Mouse (Mus musculus): ENCODE results near the gene Zfand5. TPM values are rescaled to one million over a fixed set of nuclear protein-coding genes. Genes with fewer than 3 reads are reported as not detected.

Zfand5 gene
- polyA plus RNA-seq, 2 experiments = 61.0 to 122 TPM

DNA sequence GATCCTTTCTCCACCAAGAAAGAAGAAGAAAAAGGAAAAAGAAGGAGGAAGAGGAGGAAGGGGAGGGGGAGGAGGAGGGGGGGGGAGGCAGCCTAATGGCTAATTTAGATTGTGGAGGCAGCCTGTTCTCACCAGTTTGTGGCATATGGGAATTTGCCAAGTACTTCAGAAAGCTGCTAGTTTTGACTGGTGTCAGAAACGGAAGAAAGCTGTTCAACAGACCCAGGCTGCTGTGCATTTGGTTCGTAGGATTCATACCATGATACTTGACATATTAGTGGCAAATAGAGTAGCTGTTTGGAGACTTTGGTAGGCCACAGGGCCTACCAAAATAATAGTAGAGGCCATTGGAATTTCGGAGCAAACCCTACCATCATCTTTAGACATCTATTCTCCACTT, 53.3 kb downstream of the Zfand5 start:
- Histone ChIP-seq H3K9ac (ENCODE audit: low read depth, low read length, severe bottlenecking) (no peak overlapping the region), H3K4me3 (replicated peaks; ENCODE audit: low read length) (no peak overlapping the region), H3K27me3 (ENCODE audit: control insufficient read depth, insufficient read depth, low read length) (no peaks in the 10 kb centered on the region), H3K4me2 (replicated peaks; ENCODE audit: low read depth, low read length, severe bottlenecking) (no peak overlapping the region), H3K4me1 (ENCODE audit: control insufficient read depth, insufficient read depth, low read length) (no peaks in the 10 kb centered on the region; the same call in 1 of the 2 replicates), H3K27ac (replicated peaks; ENCODE audit: low read depth, low read length) (no peak overlapping the region), H3K9me3 (ENCODE audit: control insufficient read depth, low read length) (no peaks in the 10 kb centered on the region), H3K36me3 (ENCODE audit: control insufficient read depth, insufficient read depth, low read length) (no peaks in the 10 kb centered on the region)
- DNase-seq (ENCODE audit: low spot score) (no peak), ATAC-seq (ENCODE audit: low FRiP score, low read depth) (no peak)
- no peak for TF ChIP-seq POLR2A (IDR thresholded peaks at IDR 0.05; ENCODE audit: borderline replicate concordance, extremely low read depth, insufficient read depth, insufficient read length)
- 78% methylated on average over 3 of the region's 3 CpGs for WGBS

DNA sequence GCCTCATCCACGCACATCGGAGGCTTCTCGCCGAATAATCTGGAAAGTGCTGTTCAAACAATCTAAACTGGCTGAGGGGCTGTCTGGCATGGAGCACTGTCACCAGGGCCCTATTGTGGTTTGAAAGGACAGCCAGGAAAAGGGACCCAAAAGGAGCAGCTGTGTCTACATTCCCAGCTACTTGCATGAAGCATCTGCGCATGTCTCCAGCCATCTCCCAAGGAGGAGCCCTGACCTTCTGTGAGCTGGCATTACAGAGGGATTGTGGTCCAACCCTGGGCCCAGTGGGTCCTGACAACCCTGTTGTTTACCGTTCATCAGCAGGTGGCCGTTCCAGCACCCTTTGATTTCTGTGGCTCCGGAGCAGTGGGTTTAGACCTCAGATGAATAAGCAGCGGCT, 56.9 kb downstream of the Zfand5 start:
- Histone ChIP-seq H3K9ac (ENCODE audit: low read depth, low read length, severe bottlenecking) (no peak overlapping the region), H3K27ac (replicated peaks; ENCODE audit: low read depth, low read length) (no peak overlapping the region), H3K4me1 (ENCODE audit: control insufficient read depth, insufficient read depth, low read length) (no peaks in the 10 kb centered on the region; the same call in 1 of the 2 replicates), H3K4me2 (replicated peaks; ENCODE audit: low read depth, low read length, severe bottlenecking) (no peak overlapping the region), H3K9me3 (ENCODE audit: control insufficient read depth, low read length) (no peaks in the 10 kb centered on the region), H3K27me3 (ENCODE audit: control insufficient read depth, insufficient read depth, low read length) (no peaks in the 10 kb centered on the region), H3K4me3 (replicated peaks; ENCODE audit: low read length) (no peak overlapping the region), H3K36me3 (ENCODE audit: control insufficient read depth, insufficient read depth, low read length) (no peaks in the 10 kb centered on the region)
- ATAC-seq (ENCODE audit: low FRiP score, low read depth) (no peak), DNase-seq (ENCODE audit: low spot score) (no peak)
- 79% methylated on average over 9 of the region's 9 CpGs for WGBS
- TF ChIP-seq POLR2A (IDR thresholded peaks at IDR 0.05; ENCODE audit: borderline replicate concordance, extremely low read depth, insufficient read depth, insufficient read length) = no peak

DNA sequence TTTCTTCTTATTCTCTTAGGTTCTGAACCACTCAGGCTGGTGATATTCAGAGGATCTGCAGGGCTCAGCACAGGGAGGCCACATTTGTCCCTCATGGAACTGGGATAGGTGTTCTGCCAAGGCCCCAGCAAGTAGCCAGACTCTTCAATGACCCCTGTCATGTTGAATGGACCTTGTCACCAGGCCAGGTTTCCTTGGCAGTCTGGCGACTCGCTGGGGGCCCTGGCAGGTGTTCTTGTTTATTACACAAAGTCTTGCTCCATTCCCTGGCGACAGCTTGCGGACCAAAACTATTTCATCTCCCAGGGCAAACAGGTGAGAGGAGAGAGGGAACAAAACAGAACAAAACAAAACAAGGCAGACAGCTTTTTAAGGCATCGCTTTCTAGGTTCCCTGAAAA, 57.7 kb downstream of the Zfand5 start:
- H3K27me3 ChIP-seq (ENCODE audit: control insufficient read depth, insufficient read depth, low read length) = no peaks in the 10 kb centered on the region

DNA sequence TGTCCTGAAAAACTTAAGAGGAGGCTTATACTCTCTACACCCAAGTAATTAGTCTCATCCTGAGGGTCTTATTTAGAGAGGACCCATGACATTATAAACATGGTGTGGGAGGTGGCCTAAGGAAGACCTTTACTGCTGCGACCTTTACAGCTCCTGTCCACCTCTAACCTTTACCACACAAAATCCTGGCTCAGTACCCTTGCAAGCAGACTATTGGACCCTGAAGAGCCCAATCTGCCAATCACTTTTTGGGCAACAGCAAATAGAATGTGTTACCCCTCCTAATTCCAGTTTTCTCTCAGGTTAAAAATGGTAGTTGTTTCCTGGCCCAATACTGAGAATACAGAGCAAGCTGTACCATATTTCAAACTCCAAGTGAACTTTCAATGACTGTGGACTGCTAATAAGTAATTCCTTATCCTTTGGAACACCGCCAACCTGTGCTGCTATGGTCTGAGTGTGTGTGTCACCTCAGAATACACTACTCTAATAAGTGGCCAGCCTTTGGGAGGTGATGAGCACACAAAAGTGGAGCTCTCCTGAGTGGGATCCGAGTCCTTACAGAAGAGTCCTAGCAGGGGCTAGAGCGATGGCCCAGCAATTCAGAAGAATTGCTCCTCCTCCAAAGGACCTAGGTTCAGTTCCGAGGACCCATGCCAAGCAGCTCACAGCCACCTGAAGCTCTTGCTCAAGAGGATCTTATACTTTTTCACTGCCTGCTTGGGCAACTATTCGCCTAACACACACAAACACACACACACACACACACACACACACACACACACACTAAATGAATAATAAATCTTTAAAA, 58.4 kb downstream of the Zfand5 start:
- Histone ChIP-seq H3K9me3 (ENCODE audit: control insufficient read depth, low read length) (no peaks in the 10 kb centered on the region), H3K36me3 (ENCODE audit: control insufficient read depth, insufficient read depth, low read length) (no peaks in the 10 kb centered on the region), H3K9ac (ENCODE audit: low read depth, low read length, severe bottlenecking) (no peak overlapping the region), H3K27ac (replicated peaks; ENCODE audit: low read depth, low read length) (no peak overlapping the region), H3K4me3 (replicated peaks; ENCODE audit: low read length) (no peak overlapping the region), H3K4me1 (ENCODE audit: control insufficient read depth, insufficient read depth, low read length) (no peaks in the 10 kb centered on the region; the same call in 1 of the 2 replicates), H3K4me2 (replicated peaks; ENCODE audit: low read depth, low read length, severe bottlenecking) (no peak overlapping the region), H3K27me3 (ENCODE audit: control insufficient read depth, insufficient read depth, low read length) (no peaks in the 10 kb centered on the region)
- no peak for DNase-seq (ENCODE audit: low spot score)
- no peak for ATAC-seq (ENCODE audit: low FRiP score, low read depth)
- 86% methylated on average over 6 of the region's 6 CpGs for WGBS
- no peak for TF ChIP-seq POLR2A (IDR thresholded peaks at IDR 0.05; ENCODE audit: borderline replicate concordance, extremely low read depth, insufficient read depth, insufficient read length)

More for the DNA sequence above, 57.7 kb downstream of the Zfand5 start:
- Histone ChIP-seq H3K9me3 (ENCODE audit: control insufficient read depth, low read length) (no peaks in the 10 kb centered on the region), H3K4me3 (replicated peaks; ENCODE audit: low read length) (no peak overlapping the region), H3K9ac (ENCODE audit: low read depth, low read length, severe bottlenecking) (no peak overlapping the region), H3K4me2 (replicated peaks; ENCODE audit: low read depth, low read length, severe bottlenecking) (no peak overlapping the region), H3K4me1 (ENCODE audit: control insufficient read depth, insufficient read depth, low read length) (no peaks in the 10 kb centered on the region; the same call in 1 of the 2 replicates), H3K36me3 (ENCODE audit: control insufficient read depth, insufficient read depth, low read length) (no peaks in the 10 kb centered on the region), H3K27ac (replicated peaks; ENCODE audit: low read depth, low read length) (no peak overlapping the region)
- ATAC-seq (ENCODE audit: low FRiP score, low read depth) (no peak), DNase-seq (ENCODE audit: low spot score) (no peak)
- TF ChIP-seq POLR2A (IDR thresholded peaks at IDR 0.05; ENCODE audit: borderline replicate concordance, extremely low read depth, insufficient read depth, insufficient read length) = no peak
- 44% methylated on average over 5 of the region's 5 CpGs for WGBS

DNA sequence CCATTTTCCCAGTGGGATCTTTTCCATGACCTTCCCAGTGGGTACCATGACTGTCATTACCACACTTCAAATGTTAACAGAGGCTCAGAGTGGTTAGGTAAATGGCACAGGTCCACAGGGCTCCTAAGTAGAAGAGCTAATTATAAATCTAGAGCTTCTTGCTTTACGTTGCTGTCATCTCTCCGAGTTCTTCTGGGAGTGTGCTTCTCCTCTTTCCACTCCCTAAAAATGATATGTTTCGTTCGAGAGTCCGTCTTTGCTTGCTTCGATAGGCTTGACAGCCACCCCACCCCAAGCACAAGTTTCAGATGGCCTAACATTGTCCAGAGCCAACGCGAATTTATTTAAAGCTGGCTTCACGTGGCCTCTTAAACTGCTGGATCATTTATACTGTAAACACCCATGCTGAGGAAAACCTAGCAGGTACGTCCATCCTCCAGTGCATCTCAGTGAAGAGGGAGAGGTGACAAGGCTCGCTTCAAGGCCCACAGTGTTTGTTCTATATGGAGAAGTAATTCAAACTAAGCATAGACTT, 59.6 kb downstream of the Zfand5 start:
- Histone ChIP-seq H3K9me3 (ENCODE audit: control insufficient read depth, low read length) (no peaks in the 10 kb centered on the region), H3K27ac (replicated peaks; ENCODE audit: low read depth, low read length) (no peak overlapping the region), H3K36me3 (ENCODE audit: control insufficient read depth, insufficient read depth, low read length) (no peaks in the 10 kb centered on the region), H3K27me3 (ENCODE audit: control insufficient read depth, insufficient read depth, low read length) (no peaks in the 10 kb centered on the region), H3K4me2 (replicated peaks; ENCODE audit: low read depth, low read length, severe bottlenecking) (no peak overlapping the region), H3K4me3 (replicated peaks; ENCODE audit: low read length) (no peak overlapping the region), H3K9ac (ENCODE audit: low read depth, low read length, severe bottlenecking) (no peak overlapping the region), H3K4me1 (ENCODE audit: control insufficient read depth, insufficient read depth, low read length) (no peaks in the 10 kb centered on the region; the same call in 1 of the 2 replicates)
- ATAC-seq (ENCODE audit: low FRiP score, low read depth) = no peak
- DNase-seq (ENCODE audit: low spot score) = no peak
- TF ChIP-seq POLR2A (IDR thresholded peaks at IDR 0.05; ENCODE audit: borderline replicate concordance, extremely low read depth, insufficient read depth, insufficient read length) = no peak
- 85% methylated on average over 11 of the region's 11 CpGs for WGBS

Other genes starting within 250 kb of the Zfand5 start
- 0.10 and 0.19 TPM in 2 replicates for gene Gda, start 201.2 kb downstream of the Zfand5 start, polyA plus RNA-seq (2012; rRNA removed)
- 0.07 and 0.28 TPM in 2 replicates for gene Gda, start 201.2 kb downstream of the Zfand5 start, polyA plus RNA-seq (2014; fragmentation: Nextera tagmentation; extraction: Ambion mirVana)